Comparison of ENCODE assay signal across 8 mouse cellular contexts in genomic region chr16:30939903-30940302, GRCm38 (mm10).
DNase-seq lines count a peak whose midpoint lies in the region; ATAC-seq and TF ChIP-seq lines count a peak whose summit lies in the region.

No protein-coding gene starts in this region.

- DNase-seq in embryo, embryonic 11 days, result peak; percentile 62
- DNase-seq in kidney, postnatal 0 days (ENCODE audit: low spot score), result peak; percentile 77
- DNase-seq in retina, embryonic 14.5 days (ENCODE audit: low spot score), result peak; percentile 44
- DNase-seq in cerebellum, adult 9-11 months, result no peak
- no peak for DNase-seq in layer of hippocampus, adult 11-12 months (ENCODE audit: low spot score)

- no peaks in the 10 kb centered on the region for H3K9me3 ChIP-seq in megakaryocyte, embryonic 14.5 days
- H3K9me3 ChIP-seq in kidney, postnatal 0 days (replicated peaks; ENCODE audit: low read length), result no peaks in the 10 kb centered on the region

- H3K27me3 ChIP-seq in megakaryocyte, embryonic 14.5 days (replicated peaks), result peaks cover 20% of the 10 kb centered on the region
- no peaks in the 10 kb centered on the region for H3K27me3 ChIP-seq in kidney, postnatal 0 days (ENCODE audit: insufficient read depth, low read length)

- no peak overlapping the region for H3K4me2 ChIP-seq in kidney, postnatal 0 days (ENCODE audit: low read length)

- no peak overlapping the region for H3K27ac ChIP-seq in kidney, postnatal 0 days

- H3K9ac ChIP-seq in kidney, postnatal 0 days (ENCODE audit: low read depth, low read length), result no peak overlapping the region

- H3K4me3 ChIP-seq in megakaryocyte, embryonic 14.5 days (replicated peaks), result peak overlapping the region; percentile 3
- no peak overlapping the region for H3K4me3 ChIP-seq in kidney, postnatal 0 days (replicated peaks; ENCODE audit: low read depth, low read length)

- no peaks in the 10 kb centered on the region for H3K36me3 ChIP-seq in megakaryocyte, embryonic 14.5 days (replicated peaks; ENCODE audit: low read length)
- no peaks in the 10 kb centered on the region for H3K36me3 ChIP-seq in kidney, postnatal 0 days (ENCODE audit: insufficient read depth, low read length)

- TF ChIP-seq CTCF in kidney, postnatal 0 days (IDR thresholded peaks at IDR 0.05; ENCODE audit: low read depth), result no peak

- peaks cover 63% of the 10 kb centered on the region for H3K4me1 ChIP-seq in megakaryocyte, embryonic 14.5 days
- peaks cover 7% of the 10 kb centered on the region for H3K4me1 ChIP-seq in kidney, postnatal 0 days (replicated peaks; ENCODE audit: insufficient read depth, low read length)

- no peak for ATAC-seq in megakaryocyte, adult 5-6 weeks (ENCODE audit: poor library complexity, severe bottlenecking)
- ATAC-seq in kidney, postnatal 0 days (replicated peaks; ENCODE audit: low FRiP score, low read depth), result no peak
- ATAC-seq in inflammation-experienced regulatory T-cells, adult 6 months, result no peak

- 13% methylated on average over 3 of the region's 3 CpGs for WGBS in kidney, postnatal 0 days

Comparison
In these comparisons a context has a peak if more than half of its experiments do, and no peak if none do; other contexts are left out.
1. DNase-seq: peak in embryo, embryonic 11 days (single experiment), kidney, postnatal 0 days (single experiment) and retina, embryonic 14.5 days (single experiment); none in cerebellum, adult 9-11 months (single experiment) and layer of hippocampus, adult 11-12 months (single experiment).